Mouse (Mus musculus): ENCODE measurements around the gene Fam210b. TPM values are rescaled to one million over a fixed set of nuclear protein-coding genes. Genes with fewer than 3 reads are reported as not detected.
"Not testable (repeated sequence)": the region's sequence is repeated elsewhere in the genome, so short reads cannot be mapped to it uniquely, and the experiment has no call there.

Fam210b gene
- 136 and 142 TPM in 2 replicates for polyA plus RNA-seq (2015; fragmentation: Nextera tagmentation; extraction: Ambion mirVana)

DNA sequence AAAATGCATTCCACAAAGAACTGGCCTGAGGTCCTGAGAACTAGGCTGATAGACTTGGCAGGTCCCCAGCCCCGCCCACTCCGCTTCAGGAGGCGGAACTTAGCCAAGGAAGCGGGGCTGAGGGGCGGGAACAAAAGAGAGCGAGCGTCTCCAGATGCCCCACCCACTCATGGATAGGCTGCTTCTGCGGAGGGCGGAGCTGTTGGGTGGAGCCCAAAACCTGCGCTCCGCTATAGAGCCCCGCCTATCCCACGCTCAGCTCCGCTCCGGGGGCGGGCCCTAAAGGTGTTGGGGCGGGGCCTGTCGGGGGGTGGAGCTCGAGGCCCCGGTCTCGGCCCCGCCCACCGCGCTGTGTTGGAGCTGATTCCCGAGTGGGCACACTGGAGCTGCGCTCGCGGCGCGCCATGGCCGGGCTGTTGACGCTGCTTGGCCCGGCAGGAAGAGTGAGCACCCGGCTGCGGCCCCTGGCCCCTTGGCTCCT is at the start of gene Fam210b:
Gene Fam210b (plus strand): TSS at position 308 of the 481 bp plus-strand sequence.
- H3K27me3 ChIP-seq: peaks cover 16% of the 10 kb centered on the region
- H3K4me3 ChIP-seq (replicated peaks): peak within 1 kb of the TSS; percentile 98
- H3K9me3 ChIP-seq (replicated peaks): no peaks in the 10 kb centered on the region
- ATAC-seq (ENCODE audit: insufficient read depth): peak; percentile 68
- WGBS (ENCODE audit: insufficient replicate concordance): under 1% methylated on average over 35 of the region's 35 CpGs
- H3K9ac ChIP-seq: peak within 1 kb of the TSS; percentile 97
- peaks cover 19% of the 10 kb centered on the region for H3K36me3 ChIP-seq (replicated peaks)
- H3K4me2 ChIP-seq: peak within 1 kb of the TSS; percentile 71
- peak within 1 kb of the TSS; percentile 92 for H3K27ac ChIP-seq (replicated peaks)
- peaks cover 45% of the 10 kb centered on the region for H3K4me1 ChIP-seq (replicated peaks)

DNA sequence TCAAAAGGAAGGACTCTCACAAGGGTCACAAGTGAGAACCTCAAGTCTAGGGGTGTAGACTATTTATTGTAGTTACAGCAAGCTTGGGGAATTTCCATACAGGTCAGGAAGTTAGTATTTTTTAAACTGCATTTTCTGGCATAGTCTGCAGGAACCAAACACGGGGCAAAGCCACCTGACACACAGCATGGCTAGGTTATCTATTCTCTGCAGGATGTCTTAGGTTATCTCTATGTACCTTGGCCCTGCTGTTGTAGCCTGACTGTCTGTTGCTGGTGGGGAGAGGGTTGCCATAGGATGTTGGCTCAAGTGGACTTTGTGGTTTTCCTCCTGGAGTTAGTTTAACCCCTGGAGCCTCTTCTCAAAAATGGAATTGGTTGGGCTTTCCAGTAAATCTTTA is 47.3 kb upstream of the Fam210b start:
- Histone ChIP-seq H3K4me1 (replicated peaks) (peaks cover 50% of the 10 kb centered on the region), H3K9me3 (replicated peaks) (no peaks in the 10 kb centered on the region), H3K9ac (peak overlapping the region; percentile 43; the same call in 1 of the 2 replicates), H3K36me3 (replicated peaks) (no peaks in the 10 kb centered on the region), H3K27ac (replicated peaks) (peak overlapping the region; percentile 88), H3K4me3 (replicated peaks) (no peak overlapping the region), H3K27me3 (peaks cover 12% of the 10 kb centered on the region; the same call in 1 of the 2 replicates), H3K4me2 (peak overlapping the region; percentile 58)
- peak; percentile 95 for ATAC-seq (ENCODE audit: insufficient read depth)
- 0% methylated on average over 1 of the region's 1 CpGs for WGBS (ENCODE audit: insufficient replicate concordance)

DNA sequence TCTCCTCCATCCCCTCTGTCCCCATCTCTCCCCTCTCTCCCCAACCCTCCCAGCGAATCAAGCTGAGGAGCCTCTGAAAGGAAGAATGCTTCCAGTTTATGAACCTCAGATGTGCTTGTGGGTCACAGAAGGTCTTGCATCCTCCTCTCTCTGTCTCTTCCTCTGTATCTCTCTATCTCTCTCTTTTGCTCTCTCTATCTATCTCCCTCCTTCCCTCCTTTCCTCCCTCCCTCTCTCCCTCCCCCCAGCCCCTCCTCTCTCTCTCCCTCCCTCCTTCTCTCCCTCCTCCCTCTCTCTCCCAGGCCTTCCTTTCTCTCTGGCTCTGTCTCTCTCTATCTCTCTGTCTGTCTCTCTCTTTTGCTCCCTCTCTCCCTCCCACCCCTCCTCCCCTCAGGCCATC is 46.8 kb upstream of the Fam210b start:
- peak overlapping the region; percentile 88 for H3K27ac ChIP-seq (replicated peaks)
- peak overlapping the region; percentile 43; the same call in 1 of the 2 replicates for H3K9ac ChIP-seq
- H3K27me3 ChIP-seq: peaks cover 12% of the 10 kb centered on the region; the same call in 1 of the 2 replicates
- H3K36me3 ChIP-seq (replicated peaks): no peaks in the 10 kb centered on the region
- ATAC-seq (ENCODE audit: insufficient read depth): peak; percentile 66
- H3K4me2 ChIP-seq: peak overlapping the region; percentile 58
- peaks cover 50% of the 10 kb centered on the region for H3K4me1 ChIP-seq (replicated peaks)
- no peak overlapping the region for H3K4me3 ChIP-seq (replicated peaks)
- 29% methylated on average over 1 of the region's 1 CpGs for WGBS (ENCODE audit: insufficient replicate concordance)
- H3K9me3 ChIP-seq (replicated peaks): no peaks in the 10 kb centered on the region

DNA sequence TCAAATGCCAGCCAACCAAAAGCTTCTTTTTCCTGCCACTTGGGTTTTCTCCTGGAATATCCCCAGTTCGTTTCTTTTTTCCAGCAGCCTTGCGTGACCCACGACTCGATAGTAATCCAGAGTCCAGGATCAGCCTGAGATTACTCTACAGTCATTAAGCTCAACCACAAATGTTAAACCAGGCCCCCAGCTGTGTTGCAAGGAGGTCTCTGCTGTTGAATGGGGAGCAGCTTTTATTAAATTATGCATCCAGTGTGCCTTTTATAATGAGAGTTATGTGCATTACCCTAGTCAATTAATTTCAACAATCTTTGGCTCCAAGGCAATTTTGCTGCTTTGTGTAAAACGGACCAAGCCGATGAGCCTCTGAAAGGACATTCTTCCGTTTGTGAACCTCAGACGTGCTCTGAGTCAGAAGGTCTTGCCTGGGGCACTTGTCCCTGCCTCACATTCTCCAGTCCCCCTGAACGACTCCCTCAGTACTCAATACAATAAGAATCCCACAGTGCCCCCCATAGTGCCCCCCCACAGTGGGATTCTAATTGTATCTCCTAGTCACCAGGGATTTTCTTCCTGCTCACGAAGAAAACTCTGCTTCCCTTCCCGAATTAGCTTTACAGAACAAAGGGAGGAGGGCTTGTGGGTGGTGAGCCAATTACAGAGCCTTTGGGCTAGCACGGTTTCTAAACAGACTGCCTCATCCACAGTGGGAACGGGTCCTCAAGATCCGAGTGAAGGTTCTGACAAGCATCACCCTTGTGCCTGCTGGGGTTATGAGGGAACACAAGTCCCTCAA is 46.0 kb upstream of the Fam210b start:
- Histone ChIP-seq H3K27ac (replicated peaks) (peak overlapping the region; percentile 88), H3K4me2 (peak overlapping the region; percentile 58), H3K9ac (0 out of 2 replicates have a peak overlapping the region, but pooled peaks have one; percentile 43), H3K4me1 (replicated peaks) (peaks cover 45% of the 10 kb centered on the region), H3K36me3 (replicated peaks) (no peaks in the 10 kb centered on the region), H3K4me3 (replicated peaks) (no peak overlapping the region), H3K9me3 (replicated peaks) (no peaks in the 10 kb centered on the region), H3K27me3 (peaks cover 12% of the 10 kb centered on the region; the same call in 1 of the 2 replicates)
- no peak for ATAC-seq (ENCODE audit: insufficient read depth)
- WGBS (ENCODE audit: insufficient replicate concordance): 31% methylated on average over 14 of the region's 14 CpGs

DNA sequence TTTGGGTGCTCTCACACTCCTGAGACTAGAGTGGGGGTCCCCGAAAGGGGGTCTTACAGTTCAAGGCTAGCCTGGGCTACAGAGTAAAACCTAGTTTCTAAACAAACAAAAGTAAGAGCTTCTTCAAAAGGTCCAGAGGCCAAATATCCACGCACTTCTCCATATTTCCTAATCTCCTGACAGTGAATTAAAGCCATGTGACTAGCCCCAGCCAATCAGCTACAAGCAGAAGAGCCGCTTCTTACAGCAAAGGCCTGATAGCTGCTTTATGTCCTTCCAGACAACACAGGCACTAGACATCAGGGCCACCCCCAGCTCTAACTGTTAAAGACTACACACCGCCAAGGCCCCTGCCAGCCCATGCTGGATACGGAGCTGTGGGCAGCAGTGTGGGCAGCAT is 43.0 kb upstream of the Fam210b start:
- H3K9me3 ChIP-seq (replicated peaks): no peaks in the 10 kb centered on the region
- H3K9ac ChIP-seq: no peak overlapping the region
- H3K27ac ChIP-seq (replicated peaks): no peak overlapping the region
- WGBS (ENCODE audit: insufficient replicate concordance): 67% methylated on average over 5 of the region's 5 CpGs
- H3K4me2 ChIP-seq: no peak overlapping the region
- H3K4me3 ChIP-seq (replicated peaks): no peak overlapping the region
- H3K27me3 ChIP-seq: peaks cover 21% of the 10 kb centered on the region; the same call in 1 of the 2 replicates
- no peaks in the 10 kb centered on the region for H3K36me3 ChIP-seq (replicated peaks)
- H3K4me1 ChIP-seq (replicated peaks): peaks cover 28% of the 10 kb centered on the region
- ATAC-seq (ENCODE audit: insufficient read depth): no peak

DNA sequence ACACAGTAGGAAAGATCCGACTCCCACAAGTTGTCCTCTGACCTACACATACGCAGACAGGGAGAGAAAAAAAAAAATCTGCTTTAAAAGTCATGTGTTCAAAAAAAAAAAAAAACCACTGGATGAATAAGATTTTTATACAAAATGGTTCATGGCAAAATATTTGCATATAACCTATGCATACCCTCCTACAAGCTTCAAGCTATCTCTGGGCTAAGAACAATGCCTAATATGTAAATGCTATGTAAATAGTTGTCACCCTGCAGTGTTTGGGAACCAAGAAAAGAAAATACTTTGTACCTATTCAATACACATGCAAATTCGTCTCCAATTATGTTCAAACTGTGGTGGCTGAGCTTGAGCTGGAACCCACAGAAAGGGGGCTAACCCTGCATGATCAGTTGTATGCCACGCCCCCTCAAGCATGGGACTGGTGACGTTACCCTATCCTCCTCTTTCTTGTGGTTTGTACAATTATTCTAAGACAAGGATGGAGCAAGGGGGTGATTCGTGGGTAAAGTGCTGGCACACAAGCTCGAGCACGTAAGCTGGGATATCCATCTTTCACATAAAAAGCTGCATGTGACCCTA is 41.2 kb upstream of the Fam210b start:
- 53% methylated on average over 8 of the region's 8 CpGs for WGBS (ENCODE audit: insufficient replicate concordance)
- no peak for ATAC-seq (ENCODE audit: insufficient read depth)
- no peaks in the 10 kb centered on the region for H3K36me3 ChIP-seq (replicated peaks)
- peaks cover 27% of the 10 kb centered on the region; the same call in 1 of the 2 replicates for H3K27me3 ChIP-seq
- no peak overlapping the region for H3K27ac ChIP-seq (replicated peaks)
- H3K4me2 ChIP-seq: no peak overlapping the region
- no peaks in the 10 kb centered on the region for H3K9me3 ChIP-seq (replicated peaks)
- no peak overlapping the region for H3K9ac ChIP-seq
- peaks cover 10% of the 10 kb centered on the region for H3K4me1 ChIP-seq (replicated peaks)
- no peak overlapping the region for H3K4me3 ChIP-seq (replicated peaks)

DNA sequence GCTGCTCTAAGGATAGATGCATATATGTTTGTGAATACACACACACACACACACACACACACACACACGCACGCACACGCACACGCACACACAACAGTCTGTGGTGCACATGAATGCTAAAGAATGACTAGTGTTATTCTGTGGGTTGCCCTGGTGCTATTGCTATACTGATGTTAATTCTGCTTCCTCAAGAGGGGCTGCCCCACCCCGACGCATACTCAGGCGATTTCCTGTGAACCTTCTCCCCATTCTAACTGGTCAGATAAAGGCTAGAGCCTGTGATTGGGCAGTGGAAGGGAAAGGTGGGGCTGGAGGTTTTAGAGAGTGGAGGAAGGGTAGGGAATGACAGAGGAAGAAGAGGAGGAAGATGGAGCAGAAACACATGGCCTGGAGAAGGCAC is 39.8 kb upstream of the Fam210b start:
- 62% methylated on average over 7 of the region's 7 CpGs for WGBS (ENCODE audit: insufficient replicate concordance)
- H3K27ac ChIP-seq (replicated peaks); H3K4me1 ChIP-seq (replicated peaks); H3K4me2 ChIP-seq; H3K4me3 ChIP-seq (replicated peaks); ATAC-seq (ENCODE audit: insufficient read depth); H3K9ac ChIP-seq; H3K9me3 ChIP-seq (replicated peaks); H3K36me3 ChIP-seq (replicated peaks): not testable (repeated sequence)
- H3K27me3 ChIP-seq: peaks cover 20% of the 10 kb centered on the region

DNA sequence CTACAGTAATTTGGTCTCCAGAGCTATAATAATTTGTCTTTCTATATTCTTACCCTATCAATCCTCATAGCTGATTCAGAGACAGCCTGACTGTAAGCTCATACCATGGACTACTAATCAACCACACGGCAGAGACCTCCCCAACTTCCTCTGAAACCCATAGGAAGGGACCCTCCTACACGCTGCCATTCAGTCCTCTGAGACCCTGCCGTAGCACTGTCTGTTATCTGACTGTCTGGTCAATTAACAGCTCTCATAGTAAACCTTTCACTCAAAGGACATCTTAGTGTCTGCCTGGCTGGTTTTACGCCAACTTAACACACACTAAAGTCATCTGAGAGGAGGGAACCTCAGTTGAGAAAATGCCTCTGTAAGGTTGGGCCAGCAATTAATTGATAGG is 38.8 kb upstream of the Fam210b start:
- Histone ChIP-seq H3K4me1 (replicated peaks) (no peaks in the 10 kb centered on the region), H3K36me3 (replicated peaks) (no peaks in the 10 kb centered on the region), H3K9ac (no peak overlapping the region), H3K27me3 (peaks cover 20% of the 10 kb centered on the region), H3K4me3 (replicated peaks) (no peak overlapping the region), H3K4me2 (no peak overlapping the region), H3K9me3 (replicated peaks) (no peaks in the 10 kb centered on the region), H3K27ac (replicated peaks) (no peak overlapping the region)
- 42% methylated on average over 4 of the region's 4 CpGs for WGBS (ENCODE audit: insufficient replicate concordance)
- ATAC-seq (ENCODE audit: insufficient read depth): no peak

GRCm38 (mm10) chr2:172311731-172312130 is 33.6 kb upstream of the Fam210b start:
- Histone ChIP-seq H3K9me3 (replicated peaks) (0 out of 2 replicates have a peak, but pooled peaks cover 3% of the 10 kb centered on the region), H3K4me2 (no peak overlapping the region), H3K4me1 (replicated peaks) (no peaks in the 10 kb centered on the region), H3K9ac (no peak overlapping the region), H3K27me3 (peaks cover 16% of the 10 kb centered on the region; the same call in 1 of the 2 replicates), H3K27ac (replicated peaks) (no peak overlapping the region), H3K36me3 (replicated peaks) (no peaks in the 10 kb centered on the region), H3K4me3 (replicated peaks) (no peak overlapping the region)
- ATAC-seq (ENCODE audit: insufficient read depth): no peak
- WGBS (ENCODE audit: insufficient replicate concordance): 76% methylated on average over 9 of the region's 9 CpGs

- no peak for ATAC-seq (ENCODE audit: insufficient read depth)
- H3K4me1 ChIP-seq (replicated peaks): no peaks in the 10 kb centered on the region
- H3K4me3 ChIP-seq (replicated peaks): no peak overlapping the region
- H3K36me3 ChIP-seq (replicated peaks): no peaks in the 10 kb centered on the region
- peaks cover 7% of the 10 kb centered on the region; the same call in 1 of the 2 replicates for H3K27me3 ChIP-seq
- H3K9me3 ChIP-seq (replicated peaks): no peaks in the 10 kb centered on the region
- H3K4me2 ChIP-seq: no peak overlapping the region
- WGBS (ENCODE audit: insufficient replicate concordance): 14% methylated on average over 9 of the region's 9 CpGs
- no peak overlapping the region for H3K27ac ChIP-seq (replicated peaks)
- H3K9ac ChIP-seq: no peak overlapping the region
Observed at GRCm38 (mm10) chr2:172320878-172321277, 24.5 kb upstream of the Fam210b start.

DNA sequence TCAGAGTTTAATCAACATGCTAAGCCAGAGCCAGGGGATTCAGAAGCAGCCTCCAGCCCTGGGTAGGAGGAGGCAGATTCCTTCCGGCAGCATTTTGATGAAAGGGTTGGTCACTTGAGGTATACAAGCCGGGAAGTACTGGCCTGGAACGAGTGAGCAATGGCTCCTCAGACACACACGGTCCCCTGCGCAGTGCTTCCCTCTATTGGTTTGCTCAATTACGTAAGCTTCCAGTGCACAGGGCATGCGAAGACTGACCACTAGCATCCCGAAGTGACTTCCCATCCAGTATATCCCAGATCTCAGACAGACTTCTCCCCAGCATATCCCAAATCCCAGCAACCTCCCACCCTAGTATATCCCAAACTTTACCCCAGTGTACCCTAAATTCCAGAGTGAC is 17.1 kb upstream of the Fam210b start:
- H3K27ac ChIP-seq (replicated peaks): no peak overlapping the region
- no peaks in the 10 kb centered on the region for H3K36me3 ChIP-seq (replicated peaks)
- no peak overlapping the region for H3K9ac ChIP-seq
- no peak for ATAC-seq (ENCODE audit: insufficient read depth)
- peaks cover 57% of the 10 kb centered on the region for H3K27me3 ChIP-seq
- 42% methylated on average over 8 of the region's 8 CpGs for WGBS (ENCODE audit: insufficient replicate concordance)
- H3K4me2 ChIP-seq: no peak overlapping the region
- no peaks in the 10 kb centered on the region for H3K9me3 ChIP-seq (replicated peaks)
- no peak overlapping the region for H3K4me3 ChIP-seq (replicated peaks)
- H3K4me1 ChIP-seq (replicated peaks): no peaks in the 10 kb centered on the region

Measured in liver, embryonic 15.5 days (tissue).